Mouse (Mus musculus) hindbrain, embryonic 10.5 days (tissue): Measurements from ENCODE around the gene Klf16. TPM values are rescaled to one million over a fixed set of nuclear protein-coding genes. Genes with fewer than 3 reads are reported as not detected.

ENCODE experiments used
- polyA plus RNA-seq: library from polyadenylated mRNA; unstranded; fragments of >200 nt; fragmentation: Nextera tagmentation; extraction: Ambion mirVana; gene quantifications from 2 replicates; pipeline ENCODE4 v1.2.1, GENCODE M21; 2016

Gene Klf16
- polyA plus RNA-seq, 1 experiment from 2014 or later = 7.3 TPM

Other genes starting within 250 kb of the Klf16 start
- gene Pcsk4, start 247.8 kb downstream of the Klf16 start, polyA plus RNA-seq = 3.3 and 3.9 TPM in 2 replicates
- 7.2 and 11.2 TPM in 2 replicates for gene Reep6, start 247.4 kb downstream of the Klf16 start, polyA plus RNA-seq
- 0.45 and 1.3 TPM in 2 replicates for gene Adamtsl5, start 228.9 kb downstream of the Klf16 start, polyA plus RNA-seq
- 0.22 and 0.44 TPM in 2 replicates for gene Plk5, start 220.9 kb downstream of the Klf16 start, polyA plus RNA-seq
- gene Mex3d, start 189.7 kb downstream of the Klf16 start, polyA plus RNA-seq = 7.2 and 8.8 TPM in 2 replicates
- 341 and 365 TPM in 2 replicates for gene Mbd3, start 177.8 kb downstream of the Klf16 start, polyA plus RNA-seq
- 648 and 654 TPM in 2 replicates for gene Uqcr11, start 170.5 kb downstream of the Klf16 start, polyA plus RNA-seq
- 191 and 198 TPM in 2 replicates for gene Tcf3, start 143.7 kb downstream of the Klf16 start, polyA plus RNA-seq
- 1.1 and 2.0 TPM in 2 replicates for gene Onecut3, start 82.5 kb downstream of the Klf16 start, polyA plus RNA-seq
- gene Atp8b3, start 38.2 kb downstream of the Klf16 start, polyA plus RNA-seq = 0.56 and 0.90 TPM in 2 replicates
- gene Rexo1, start 15.8 kb downstream of the Klf16 start, polyA plus RNA-seq = 33.3 and 38.5 TPM in 2 replicates
- 89.1 and 109 TPM in 2 replicates for gene Abhd17a, start 13.0 kb upstream of the Klf16 start, polyA plus RNA-seq
- 89.9 and 92.0 TPM in 2 replicates for gene Scamp4, start 25.6 kb upstream of the Klf16 start, polyA plus RNA-seq
- 11.0 and 11.3 TPM in 2 replicates for gene Adat3, start 25.6 kb upstream of the Klf16 start, polyA plus RNA-seq
- gene Gm49322, start 28.7 kb upstream of the Klf16 start, polyA plus RNA-seq = 4.6 and 5.5 TPM in 2 replicates
- 169 and 180 TPM in 2 replicates for gene Csnk1g2, start 45.5 kb upstream of the Klf16 start, polyA plus RNA-seq
- gene Btbd2, start 79.8 kb upstream of the Klf16 start, polyA plus RNA-seq = 77.0 and 77.1 TPM in 2 replicates
- 93.2 and 97.8 TPM in 2 replicates for gene Mknk2, start 100.8 kb upstream of the Klf16 start, polyA plus RNA-seq
- gene Mob3a, start 124.7 kb upstream of the Klf16 start, polyA plus RNA-seq = 68.8 and 77.2 TPM in 2 replicates
- 13.7 and 18.7 TPM in 2 replicates for gene Izumo4, start 124.9 kb upstream of the Klf16 start, polyA plus RNA-seq
- gene Ap3d1, start 164.9 kb upstream of the Klf16 start, polyA plus RNA-seq = 59.9 and 65.8 TPM in 2 replicates
- gene Dot1l, start 177.9 kb upstream of the Klf16 start, polyA plus RNA-seq = 20.3 and 22.8 TPM in 2 replicates
- 109 and 119 TPM in 2 replicates for gene Sf3a2, start 220.9 kb upstream of the Klf16 start, polyA plus RNA-seq
- gene Plekhj1, start 221.3 kb upstream of the Klf16 start, polyA plus RNA-seq = 189 and 192 TPM in 2 replicates
- 0.12 and 0.16 TPM in 2 replicates for gene Amh, start 227.9 kb upstream of the Klf16 start, polyA plus RNA-seq
- gene Jsrp1, start 236.2 kb upstream of the Klf16 start, polyA plus RNA-seq = 0.65 and 0.68 TPM in 2 replicates
- gene Oaz1, start 249.3 kb upstream of the Klf16 start, polyA plus RNA-seq = 2,287 and 2,328 TPM in 2 replicates